Mouse (Mus musculus): Measurements from ENCODE around the gene Apba2.

The Apba2 gene

GRCm38 (mm10) chr7:64656787-64657186 is 155.3 kb downstream of the Apba2 start:
- DNase-seq (ENCODE audit: low spot score in 2 of 2) = no peak

- DNase-seq (ENCODE audit: low spot score in 2 of 2) = no peak
These were observed 157.4 kb downstream of the Apba2 start for GRCm38 (mm10) chr7:64658914-64659313.

DNA sequence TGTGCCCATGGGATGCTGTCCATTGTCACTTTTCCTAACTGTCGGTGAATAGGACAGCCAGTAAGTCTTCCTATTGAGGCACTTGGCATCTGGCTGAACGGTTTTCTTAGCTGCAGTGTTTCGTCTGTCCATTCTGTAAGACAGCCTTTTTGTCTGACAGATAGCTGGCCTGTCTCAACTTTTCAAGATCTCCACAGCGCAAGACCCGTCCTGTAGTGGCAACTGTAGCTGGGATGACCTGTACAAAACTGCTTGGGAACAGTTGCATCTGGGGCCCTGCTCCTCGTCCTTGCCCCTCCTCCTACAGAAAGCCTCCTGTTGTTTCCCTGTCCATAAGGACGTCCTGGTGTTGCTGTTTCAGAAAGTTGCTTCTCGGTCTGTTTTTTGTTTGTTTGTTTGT is 157.8 kb downstream of the Apba2 start:
- DNase-seq (ENCODE audit: low spot score in 2 of 2) = no peak

- DNase-seq (ENCODE audit: low spot score in 2 of 2) = peak; percentile 39 to 51
These were observed 161.0 kb downstream of the Apba2 start for GRCm38 (mm10) chr7:64662506-64662905.

- DNase-seq (ENCODE audit: low spot score in 2 of 2) = no peak
These were observed 162.1 kb downstream of the Apba2 start for GRCm38 (mm10) chr7:64663600-64663999.

DNA sequence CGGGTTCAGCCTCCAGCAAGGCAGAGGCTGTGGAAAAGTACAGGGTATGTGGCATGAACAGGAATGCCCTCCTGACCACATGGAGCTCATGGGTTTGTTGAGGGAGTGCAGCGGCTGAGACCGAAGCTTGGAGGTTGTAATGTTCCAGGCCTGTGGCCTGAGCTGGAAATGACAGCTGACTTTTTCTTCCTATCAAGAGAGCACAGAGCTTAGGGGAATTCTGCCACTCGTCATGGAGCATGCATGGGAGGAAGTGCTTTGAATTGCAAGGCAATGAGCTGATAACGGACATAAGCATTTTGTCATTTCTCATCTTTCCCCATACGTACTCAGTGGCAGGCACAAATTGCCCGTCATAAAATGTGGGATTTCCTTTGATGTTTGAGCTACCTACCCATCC is 163.6 kb downstream of the Apba2 start:
- DNase-seq (ENCODE audit: low spot score in 2 of 2) = no peak

GRCm38 (mm10) chr7:64665716-64666298 is 164.3 kb downstream of the Apba2 start:
- DNase-seq (ENCODE audit: low spot score in 2 of 2) = no peak

DNA sequence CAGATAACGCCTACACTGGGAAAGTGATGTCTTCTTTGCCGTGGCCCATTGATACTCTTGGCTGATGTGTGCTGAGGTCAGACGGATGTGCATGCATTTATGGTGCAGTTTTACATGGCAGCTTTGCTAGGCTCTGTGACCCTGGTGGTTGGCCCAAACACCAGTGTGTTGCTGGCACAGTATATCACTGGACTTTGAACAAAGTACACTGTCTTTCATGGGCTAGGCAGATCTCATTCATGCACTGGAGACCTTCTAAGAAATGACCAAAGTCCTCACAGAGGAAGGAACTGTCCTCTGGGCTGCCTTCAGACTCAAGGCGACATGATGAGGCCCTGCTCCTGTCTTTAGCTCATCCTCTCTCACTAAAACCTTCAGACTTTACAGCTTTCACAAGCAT is 166.5 kb downstream of the Apba2 start:
- DNase-seq (ENCODE audit: low spot score in 2 of 2) = no peak

DNA sequence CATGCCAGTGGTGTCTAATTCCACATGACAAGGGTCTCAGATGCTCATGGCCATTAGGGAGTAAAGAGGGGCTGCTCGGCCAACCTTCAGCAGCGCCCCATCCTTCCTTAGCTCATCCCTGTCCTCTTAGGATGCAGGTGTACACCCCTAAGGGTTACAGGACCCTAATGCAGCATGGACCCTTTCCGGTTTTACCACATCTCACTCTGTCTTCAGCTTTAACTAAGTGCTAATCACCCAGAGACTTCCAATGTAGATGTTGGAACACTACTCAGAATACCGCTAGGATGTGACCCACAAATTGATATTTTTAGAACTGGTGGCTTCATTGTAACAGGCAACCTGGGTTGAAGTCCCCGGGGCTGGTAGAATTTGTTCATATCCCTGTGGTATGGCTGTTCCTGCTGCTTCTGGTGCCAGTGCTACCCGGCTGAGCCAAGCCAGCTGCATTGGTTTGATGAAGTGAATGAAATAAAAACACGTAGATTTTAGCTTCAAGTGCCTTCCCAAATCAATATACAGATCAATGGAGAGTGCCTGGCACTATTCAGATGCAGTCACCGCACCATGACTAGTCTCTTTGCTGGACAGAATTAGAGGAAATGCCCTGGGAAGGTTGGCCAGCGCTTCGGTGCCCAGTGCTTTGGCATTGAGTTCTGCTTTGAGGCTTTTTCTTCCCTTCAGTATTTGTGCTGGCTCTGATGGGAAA is 178.4 kb downstream of the Apba2 start:
- DNase-seq (ENCODE audit: low spot score in 2 of 2) = no peak

DNA sequence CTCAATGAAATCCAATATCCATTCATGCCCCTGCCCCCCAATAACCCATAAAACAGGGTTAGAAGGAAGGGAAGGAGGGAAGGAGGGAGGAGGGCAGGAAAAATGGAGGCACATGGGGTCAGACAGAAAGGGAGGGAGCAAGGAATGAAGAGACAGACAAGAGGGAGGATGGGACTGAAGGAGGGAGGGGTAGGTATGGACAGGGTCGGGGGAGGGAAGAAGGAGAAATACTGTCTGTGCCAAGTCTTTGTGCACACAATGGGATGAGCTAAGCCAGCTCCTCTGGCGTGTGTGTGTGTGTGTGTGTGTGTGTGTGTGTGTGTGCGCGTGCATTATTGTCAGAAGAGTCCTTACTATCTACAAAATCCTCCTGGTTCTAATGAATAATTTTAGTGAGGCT is 183.4 kb downstream of the Apba2 start:
- no peak for DNase-seq (ENCODE audit: low spot score in 2 of 2)

GRCm38 (mm10) chr7:64688115-64688817 is 186.8 kb downstream of the Apba2 start:
- no peak for DNase-seq (ENCODE audit: low spot score in 2 of 2)

DNA sequence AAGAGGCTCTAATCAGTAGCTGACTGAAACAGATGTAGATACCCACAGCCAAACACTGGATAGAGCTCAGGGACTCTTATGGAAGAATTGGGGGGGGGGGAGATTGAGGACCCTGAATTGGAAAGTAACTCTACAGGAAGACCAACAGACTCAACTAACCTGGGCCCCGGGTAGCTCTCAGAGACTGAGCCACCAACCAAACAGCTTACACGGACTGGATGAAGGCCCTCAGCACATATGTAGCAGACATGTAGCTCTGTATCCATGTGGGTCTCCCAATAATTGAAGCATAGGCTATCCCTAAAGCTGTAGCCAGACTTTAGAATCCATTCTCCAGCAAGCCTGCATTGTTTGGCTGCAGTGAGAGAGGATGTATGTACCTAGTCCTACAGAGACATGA is 190.3 kb downstream of the Apba2 start:
- DNase-seq (ENCODE audit: low spot score in 2 of 2) = no peak

DNA sequence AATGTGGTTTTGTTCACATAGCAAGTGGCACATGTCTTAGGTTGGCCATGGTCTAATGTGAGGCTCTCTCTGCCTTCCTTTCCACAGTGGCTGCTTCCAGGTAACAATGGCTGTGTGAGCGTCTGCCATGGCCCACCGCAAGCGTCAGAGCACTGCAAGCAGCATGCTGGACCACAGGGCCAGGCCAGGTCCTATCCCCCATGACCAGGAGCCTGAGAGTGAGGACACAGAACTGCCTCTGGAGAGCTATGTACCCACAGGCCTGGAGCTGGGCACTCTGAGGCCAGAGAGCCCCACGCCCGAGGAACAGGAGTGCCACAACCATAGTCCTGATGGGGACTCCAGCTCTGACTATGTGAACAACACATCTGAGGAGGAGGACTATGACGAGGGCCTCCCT is 193.4 kb downstream of the Apba2 start:
- no peak for DNase-seq (ENCODE audit: low spot score in 2 of 2)

DNA sequence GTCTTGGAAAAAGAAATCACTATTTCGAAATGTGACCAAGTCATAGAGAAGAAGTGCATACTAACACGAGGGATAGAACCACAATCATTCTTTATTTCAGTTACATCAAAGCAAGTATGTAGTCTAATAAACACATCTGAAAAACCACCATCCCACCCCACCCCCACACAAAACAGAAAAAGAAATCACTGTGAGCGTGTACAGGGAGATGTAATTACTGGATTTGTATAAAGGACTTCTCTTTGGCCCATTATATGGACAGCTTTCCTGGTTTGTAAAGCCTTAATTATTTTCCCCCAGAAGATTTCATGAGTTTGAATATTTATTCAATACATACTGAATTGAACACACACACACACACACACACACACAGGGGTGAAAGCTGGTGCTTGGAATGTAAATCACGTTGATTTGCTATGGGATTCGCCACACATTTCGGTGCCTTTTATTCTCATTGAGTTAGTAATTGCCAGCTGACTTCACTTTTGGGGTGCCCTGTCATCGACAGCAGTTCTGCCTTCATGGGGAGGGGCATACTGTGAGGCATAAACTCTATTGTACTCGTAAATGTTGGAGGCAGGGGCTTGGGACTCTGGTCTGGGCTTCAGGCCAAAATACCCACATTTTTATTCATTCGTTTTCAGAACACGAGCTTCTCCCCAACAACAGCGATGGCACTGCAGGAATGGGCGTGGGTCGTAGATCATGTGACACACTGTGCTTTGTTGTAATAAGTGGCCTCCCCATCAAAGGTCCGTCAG is 195.2 kb downstream of the Apba2 start:
- DNase-seq (ENCODE audit: low spot score in 2 of 2) = no peak

- DNase-seq (ENCODE audit: low spot score in 2 of 2) = no peak
These were observed 196.4 kb downstream of the Apba2 start for GRCm38 (mm10) chr7:64697791-64698337.

DNA sequence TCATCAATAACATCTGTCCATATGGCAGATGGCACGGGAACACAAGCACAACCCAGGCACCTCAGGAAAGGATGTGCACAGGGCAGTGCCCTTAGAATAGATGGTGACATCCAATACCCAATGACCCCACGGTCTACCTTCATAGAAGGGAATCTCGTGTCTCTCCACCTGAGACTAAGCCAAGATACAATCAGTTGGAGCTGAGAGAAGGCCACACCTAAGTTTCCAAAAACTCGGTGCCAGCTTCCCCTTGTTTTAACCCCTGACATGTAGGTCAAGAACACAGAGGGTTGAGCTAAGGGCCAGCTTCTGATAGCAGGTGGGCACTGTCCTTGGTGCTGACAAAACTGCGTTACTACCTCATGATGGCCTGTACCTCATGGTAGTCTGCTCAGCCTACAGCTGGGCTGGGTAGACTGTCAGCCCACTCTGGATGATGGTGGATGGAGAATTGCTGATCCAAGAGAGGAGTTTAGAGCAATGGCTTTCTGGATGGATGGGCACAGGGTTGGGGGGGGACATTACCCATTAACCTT is 202.6 kb downstream of the Apba2 start:
- no peak for DNase-seq (ENCODE audit: low spot score in 2 of 2)

- DNase-seq (ENCODE audit: low spot score in 2 of 2) = no peak
These were observed 206.7 kb downstream of the Apba2 start for GRCm38 (mm10) chr7:64708176-64708575.

- peak; percentile 65 to 71 for DNase-seq (ENCODE audit: low spot score in 2 of 2)
These were observed 208.2 kb downstream of the Apba2 start for GRCm38 (mm10) chr7:64709520-64710262.

DNA sequence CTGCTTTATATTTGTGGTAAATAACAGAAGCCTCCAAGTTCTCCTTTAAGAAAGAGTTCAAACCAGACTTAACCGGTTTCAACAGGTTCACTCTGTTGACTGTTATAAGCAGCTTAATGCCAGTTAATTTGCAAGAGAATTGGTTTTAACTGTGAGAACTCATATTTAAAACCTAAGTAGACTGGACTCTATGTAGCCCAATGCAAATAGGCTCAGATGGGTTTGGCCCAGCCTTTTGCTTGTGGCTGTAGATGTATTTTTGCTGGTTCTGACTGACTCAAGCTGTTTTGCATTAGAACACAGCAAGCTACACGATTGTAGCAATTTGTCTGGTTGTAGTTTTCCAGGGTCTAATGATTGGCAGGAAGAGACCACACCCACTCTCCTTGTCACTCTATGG is 214.8 kb downstream of the Apba2 start:
- DNase-seq (ENCODE audit: low spot score in 2 of 2) = no peak

DNA sequence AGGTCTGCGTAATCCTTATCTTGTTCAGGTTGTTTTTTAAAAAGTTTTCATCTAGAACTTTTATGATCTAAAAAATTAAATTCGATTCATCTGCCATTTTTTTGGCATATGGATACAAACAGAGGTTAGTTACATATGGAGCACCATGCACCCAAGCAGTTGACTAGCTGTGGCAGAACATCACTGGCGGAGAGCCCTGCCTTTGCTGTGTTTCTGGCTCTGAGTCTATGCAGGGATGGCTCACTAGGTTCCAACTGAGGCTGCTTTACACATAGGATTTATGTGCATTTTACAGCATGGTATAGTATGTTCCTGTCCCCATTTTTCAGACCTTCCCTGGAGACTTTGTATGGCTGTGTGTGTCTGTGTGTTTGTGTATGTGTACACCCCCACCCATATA is 221.8 kb downstream of the Apba2 start:
- DNase-seq (ENCODE audit: low spot score in 2 of 2) = no peak

GRCm38 (mm10) chr7:64724409-64724808 is 222.9 kb downstream of the Apba2 start:
- no peak for DNase-seq (ENCODE audit: low spot score in 2 of 2)
